Mouse (Mus musculus): ENCODE results near the gene 9930022D16Rik.

9930022D16Rik gene

DNA sequence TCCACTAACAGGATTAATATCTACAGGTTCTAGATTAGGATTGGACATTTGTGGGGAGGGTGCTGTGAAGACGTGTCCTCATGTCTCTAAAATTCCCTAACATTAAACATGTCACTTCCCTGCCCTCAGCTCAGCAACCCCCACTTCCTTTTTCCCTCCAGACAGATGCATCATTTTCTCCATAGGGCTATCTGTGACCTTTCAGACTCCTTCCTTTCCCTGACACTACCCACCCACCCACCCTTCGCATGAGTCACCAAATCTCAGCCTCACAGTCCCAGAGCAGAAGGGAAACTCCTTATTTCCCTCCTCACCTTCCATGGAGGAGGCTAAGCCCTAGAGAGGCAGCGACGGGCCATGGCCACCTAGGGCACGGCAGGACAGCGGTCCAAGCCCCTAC, at the start of gene 9930022D16Rik:
Gene 9930022D16Rik, plus strand, starts transcription at position 301 of the 400 bp plus-strand sequence.
- DNase-seq (ENCODE audit: low spot score): no peak

DNA sequence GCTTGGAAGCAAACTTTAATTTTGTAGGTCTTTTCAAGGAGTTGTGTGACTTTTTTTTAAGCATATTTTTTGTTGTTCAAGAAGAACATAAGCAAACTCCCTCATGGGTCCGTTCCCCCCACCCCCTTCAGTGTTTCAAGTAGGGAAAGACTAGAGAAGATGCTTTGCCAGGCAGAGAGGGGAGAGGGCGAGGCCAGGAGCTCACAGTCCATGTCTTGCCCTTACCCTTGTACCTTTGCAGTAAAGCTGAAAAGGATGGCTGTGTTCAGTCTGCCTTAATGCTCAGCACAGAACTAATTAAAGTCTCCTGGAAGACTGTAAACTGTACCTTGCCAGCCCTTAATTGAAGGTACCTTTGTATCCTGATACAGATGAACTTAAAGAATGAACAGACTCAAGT, 49.4 kb upstream of the 9930022D16Rik start:
- no peak for DNase-seq (ENCODE audit: low spot score)

DNA sequence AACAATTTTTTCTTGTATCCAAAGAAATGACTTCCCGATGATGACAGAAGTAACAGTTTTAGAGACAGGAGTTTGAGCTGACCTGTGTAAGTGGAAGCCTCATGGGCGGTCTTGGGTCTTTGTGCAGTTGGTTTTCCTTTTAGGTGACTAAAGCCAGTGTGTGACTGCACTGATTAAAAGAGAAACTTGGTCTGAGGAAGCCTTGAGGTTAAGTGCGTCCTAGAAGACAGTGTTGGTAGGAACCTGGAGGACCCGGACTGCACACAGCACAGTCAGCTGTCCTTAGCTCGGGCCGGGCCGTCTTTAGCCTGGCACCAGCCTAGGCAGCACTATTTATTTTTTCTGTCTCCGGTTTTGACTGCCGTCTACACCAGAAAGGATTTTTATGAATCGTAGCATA, 48.8 kb upstream of the 9930022D16Rik start:
- DNase-seq (ENCODE audit: low spot score): no peak

DNA sequence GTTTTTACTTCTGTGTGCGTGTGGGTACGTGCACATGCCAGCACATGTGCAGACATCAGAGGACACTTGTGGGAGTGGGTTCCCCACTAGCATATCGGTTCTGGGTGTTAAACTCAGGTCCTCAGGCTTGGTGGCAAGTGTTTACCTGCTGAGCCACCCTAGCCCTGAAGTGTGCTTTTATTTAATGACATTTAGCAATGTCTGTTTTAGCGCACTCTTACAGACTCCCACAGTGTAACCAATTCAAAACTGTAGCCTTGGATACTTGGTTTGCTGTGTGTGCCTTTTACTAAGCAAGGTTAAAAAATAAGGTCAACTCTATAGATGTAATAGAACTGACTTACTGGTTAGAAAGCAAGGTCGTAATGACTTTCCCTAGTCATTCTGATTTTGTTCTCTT, 47.9 kb upstream of the 9930022D16Rik start:
- no peak for DNase-seq (ENCODE audit: low spot score)

DNA sequence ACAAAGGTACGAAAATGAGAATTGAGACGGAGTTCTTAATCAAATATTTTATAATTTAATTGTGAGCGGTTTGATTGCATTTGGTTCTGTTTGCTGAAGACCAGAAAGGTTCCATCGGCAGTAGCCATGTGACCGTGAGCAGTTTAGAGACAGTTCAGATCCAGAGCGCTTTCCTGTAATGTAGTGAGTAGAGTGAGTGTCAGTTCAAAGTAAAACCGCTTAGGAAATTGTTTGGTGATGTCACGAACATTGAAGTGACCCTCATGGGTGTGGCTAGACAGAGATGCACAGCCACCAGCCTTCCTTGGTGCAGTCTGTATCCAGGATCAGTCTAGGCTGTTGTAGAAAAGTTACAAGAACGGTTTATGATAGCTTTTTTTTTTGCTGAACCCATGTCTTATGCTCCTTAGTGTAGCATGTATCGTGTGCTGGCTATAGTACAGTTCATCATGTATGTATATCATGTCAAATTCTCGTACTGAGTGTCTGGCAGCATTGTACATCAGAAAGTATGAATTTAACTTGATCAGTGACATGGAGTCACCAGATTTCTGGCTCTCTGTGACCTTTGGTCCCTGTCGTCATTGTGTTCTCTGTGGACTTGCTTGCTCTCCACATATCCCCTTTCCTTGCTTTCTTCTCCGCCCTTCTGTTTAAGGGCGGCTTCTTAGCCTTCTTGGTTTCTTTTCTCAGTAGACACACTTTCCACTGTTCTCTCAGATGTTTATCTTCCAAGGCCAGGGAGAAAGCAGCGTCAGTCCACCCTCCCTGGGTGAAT, 46.7 kb upstream of the 9930022D16Rik start:
- DNase-seq (ENCODE audit: low spot score): no peak

DNA sequence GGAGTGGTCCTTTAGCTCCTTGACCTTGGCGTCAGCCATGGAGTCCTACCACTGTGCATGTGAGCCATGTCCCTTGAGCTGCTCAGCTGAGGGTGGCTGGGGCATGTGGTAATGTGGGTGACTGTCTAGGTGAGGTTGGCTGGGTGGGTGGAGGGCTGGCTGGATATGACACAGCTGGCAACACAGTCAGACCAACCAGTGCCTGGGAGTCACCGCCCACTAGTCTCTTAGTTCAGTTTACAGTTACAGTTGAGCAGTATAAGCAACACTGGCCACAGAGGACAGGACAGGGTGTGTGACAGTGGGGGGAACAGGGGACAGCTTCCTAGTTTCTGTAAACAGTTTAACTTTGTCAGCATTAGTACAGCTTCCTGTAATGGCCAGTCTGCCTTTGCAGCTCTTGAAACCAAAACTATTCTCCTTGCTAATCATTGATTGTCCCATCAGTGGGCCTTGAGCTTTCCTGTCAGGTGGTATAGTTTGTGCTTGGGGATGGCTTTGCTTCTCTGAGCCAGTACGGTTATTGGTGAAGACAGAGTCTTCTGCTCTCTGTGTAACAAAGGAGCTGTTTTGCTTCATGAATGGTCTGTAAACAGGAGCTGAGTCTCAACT, 44.6 kb upstream of the 9930022D16Rik start:
- DNase-seq (ENCODE audit: low spot score): no peak

DNA sequence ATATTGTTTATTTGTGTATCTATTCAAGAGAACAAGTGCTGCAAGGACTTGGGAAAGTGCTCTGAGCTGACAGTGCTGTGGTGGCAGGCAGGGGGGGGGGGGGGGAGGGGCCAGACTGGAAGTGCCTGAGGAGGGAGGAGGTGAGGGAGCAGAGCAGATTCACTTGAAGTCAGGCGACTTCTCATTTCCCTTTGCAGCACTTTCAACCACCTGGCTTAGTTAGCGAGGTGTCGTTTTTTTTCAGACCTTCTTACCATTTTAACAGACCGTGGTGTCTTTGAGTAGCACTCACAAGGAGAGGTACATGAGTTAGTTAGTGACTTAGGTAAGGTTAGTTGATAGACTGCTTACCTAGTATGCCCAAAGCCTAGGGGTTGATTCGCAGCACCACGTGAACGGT, 38.3 kb upstream of the 9930022D16Rik start:
- no peak for DNase-seq (ENCODE audit: low spot score)

DNA sequence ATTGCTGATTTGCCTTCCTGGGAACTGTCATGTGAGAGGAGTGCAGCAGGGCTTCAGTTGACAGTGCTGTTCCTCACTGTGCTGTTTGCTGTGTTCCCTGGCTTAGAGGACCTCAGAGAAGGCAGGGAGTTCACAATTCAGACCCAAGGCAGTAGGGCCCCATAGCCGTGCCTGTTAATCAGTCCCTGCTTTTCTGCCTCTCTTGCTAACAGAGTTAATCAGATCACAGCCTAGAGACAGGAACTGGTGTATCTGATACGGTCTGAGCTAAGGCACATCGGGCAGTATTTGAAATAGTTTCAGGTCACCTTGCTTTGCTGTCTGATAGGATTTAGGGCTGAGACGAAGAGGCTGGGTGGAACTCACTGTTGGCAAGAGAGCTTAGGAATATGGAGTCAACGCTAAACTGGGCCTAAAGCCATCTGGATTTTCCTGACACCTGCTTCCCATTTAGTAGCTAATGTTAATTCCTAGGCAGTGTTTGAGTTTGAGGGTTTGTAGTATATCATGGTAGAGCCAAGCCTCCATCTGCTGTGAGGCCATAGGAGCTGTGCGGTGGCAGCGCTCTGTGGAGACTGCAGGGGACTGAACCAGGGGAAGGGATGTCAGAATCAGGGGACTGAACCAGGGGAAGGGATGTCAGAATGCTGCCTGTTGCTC, 37.1 kb upstream of the 9930022D16Rik start:
- DNase-seq (ENCODE audit: low spot score): no peak

DNA sequence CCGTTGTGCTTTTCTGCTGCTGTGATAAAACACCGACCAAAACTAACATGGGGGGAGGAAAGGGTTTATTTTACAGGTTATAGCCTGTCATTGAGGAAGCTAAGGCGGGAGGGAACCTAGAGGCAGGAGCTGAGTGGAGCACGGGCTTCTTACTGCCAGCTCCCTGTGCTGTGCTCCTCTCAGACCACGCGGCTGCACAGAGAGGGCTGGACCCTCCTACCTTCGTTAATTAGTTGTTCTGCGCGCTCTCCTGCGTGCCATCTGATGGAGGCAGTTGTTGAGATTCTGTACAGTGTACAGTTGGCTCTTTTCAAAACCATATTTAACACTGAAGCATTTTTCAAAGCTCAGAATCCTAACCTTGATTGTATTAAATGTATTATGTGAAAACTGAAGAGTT, 36.2 kb upstream of the 9930022D16Rik start:
- DNase-seq (ENCODE audit: low spot score): no peak

DNA sequence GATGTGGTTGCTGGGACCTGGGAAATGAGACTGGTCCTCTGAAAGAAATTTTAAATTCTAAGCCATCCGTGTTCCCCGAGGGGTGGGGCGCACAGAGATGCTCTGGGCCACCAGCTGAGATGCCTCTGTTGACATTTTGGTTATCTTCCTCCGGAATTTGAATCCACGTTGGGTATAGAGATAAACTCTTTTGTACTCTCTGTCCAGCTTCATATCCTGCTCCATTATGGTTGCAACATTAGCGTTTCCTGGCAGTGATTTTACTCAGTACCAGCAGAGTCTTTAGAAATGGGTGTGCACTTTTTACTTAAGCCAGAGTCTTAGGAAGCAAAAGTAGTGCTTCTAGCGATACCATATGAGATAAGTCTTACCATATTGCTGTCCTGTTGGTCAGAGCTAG, 35.7 kb upstream of the 9930022D16Rik start:
- DNase-seq (ENCODE audit: low spot score): no peak

DNA sequence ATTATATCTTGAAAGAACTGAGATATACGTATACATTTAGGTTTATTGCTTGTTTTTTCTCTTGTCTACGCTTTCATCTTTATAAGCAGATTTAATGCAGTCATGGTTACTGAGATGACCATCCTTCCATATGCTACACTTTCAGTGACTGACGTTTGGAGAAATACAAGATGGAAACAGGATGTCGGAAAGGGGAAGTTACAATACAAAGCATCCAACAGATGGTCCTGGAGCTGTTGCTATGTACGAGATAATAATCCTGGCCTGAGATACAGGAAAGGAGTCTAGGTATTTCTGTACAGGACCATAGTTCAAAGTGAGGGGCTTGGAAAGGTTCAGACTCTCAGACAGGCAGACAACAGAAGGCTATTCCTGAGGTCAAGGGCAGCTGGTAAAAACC, 33.1 kb upstream of the 9930022D16Rik start:
- DNase-seq (ENCODE audit: low spot score): no peak

DNA sequence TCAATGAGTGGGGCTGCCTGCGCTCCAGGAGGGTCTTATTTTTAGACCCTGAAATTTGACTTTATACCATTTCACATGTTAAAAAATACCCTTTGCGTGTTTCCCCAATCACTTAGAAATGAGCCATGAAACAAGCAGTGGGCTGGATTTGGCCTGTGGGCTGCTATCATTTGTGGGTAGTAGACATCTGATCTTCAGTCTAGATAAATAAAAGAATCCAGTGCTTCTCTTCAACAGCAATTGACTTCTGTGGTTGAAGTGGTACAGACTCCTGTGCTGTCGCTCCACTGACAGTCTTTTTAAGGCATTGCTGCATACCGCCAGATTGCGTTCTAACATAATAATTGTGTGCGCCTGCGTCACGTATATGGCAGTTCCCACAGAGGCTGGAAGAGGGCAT, 28.4 kb upstream of the 9930022D16Rik start:
- no peak for DNase-seq (ENCODE audit: low spot score)

DNA sequence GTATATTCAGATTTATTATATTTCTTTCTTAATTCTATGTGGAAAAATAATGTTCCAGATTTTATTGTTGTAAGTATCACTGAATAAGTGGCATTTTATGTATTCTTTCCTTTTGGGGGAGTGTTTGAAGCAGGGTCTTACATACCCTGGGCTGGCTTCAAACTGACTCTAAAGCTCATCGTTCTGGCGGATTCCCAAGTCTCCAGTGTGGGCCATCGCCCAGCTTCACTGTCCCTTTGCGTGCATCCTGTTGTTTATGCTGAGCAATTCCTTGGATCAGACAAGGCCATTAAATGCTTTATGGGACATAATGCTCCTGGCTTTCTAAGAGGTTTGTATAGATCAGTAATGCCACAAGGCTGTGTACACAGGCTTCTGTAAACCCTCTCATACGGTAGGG, 24.7 kb upstream of the 9930022D16Rik start:
- DNase-seq (ENCODE audit: low spot score): no peak

DNA sequence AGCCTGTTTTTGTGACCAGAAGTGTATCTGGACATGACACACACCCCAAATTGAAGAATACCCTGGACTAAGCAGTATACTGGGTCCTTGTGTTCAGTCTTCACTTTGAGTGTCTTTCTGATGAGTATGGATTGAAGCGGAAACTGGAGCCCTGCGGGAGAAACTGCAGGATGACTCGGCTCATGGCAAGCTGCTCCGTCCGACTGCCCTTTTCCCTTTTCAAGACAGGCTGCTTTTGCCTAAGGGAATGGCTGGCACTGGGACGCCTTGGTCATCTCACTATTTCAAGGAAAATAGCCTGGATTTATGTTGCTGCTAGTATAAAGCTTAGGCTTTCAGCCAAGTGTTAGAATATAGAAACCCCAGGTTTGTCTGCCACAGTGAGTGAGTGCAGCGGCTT, 22.5 kb upstream of the 9930022D16Rik start:
- DNase-seq (ENCODE audit: low spot score): no peak

DNA sequence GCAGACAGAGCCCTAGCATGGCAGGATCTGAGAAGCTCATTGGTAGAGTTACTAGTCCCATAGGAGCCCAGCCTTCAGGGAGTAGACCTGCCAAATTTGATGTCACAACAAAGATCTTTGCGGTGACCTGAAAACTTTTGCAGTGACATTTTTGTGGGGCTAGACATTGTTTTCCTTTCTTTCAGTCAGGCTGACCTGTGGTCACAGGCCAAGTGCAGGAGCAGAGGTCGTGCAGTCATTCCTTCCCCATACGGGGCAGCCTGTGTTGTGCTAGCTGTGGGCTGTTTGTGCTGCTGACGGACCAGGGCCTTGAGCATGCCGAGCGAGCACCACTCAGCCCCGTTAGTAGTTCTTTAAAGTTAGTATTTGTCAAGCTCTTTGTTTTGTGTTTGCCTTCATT, 22.0 kb upstream of the 9930022D16Rik start:
- no peak for DNase-seq (ENCODE audit: low spot score)

DNA sequence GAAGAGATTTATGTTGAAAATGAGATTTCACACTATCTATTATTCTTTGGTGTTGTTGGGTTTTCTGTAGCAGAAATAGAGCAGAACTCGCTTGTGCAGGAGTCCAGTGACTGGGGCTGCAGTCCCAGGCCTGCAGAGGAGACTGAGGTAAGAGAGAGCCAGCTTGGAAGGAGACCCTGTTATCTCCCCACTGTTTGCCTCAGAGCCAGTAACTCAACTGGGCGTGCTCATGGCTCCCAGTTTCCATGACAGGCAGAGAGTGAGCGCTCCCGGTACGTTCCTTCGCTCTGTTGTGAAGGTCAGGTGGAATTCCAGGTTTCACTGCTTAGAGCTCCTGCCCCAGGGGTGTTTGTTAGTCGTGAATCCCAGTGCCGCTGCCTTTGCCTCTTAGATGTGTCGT, 21.1 kb upstream of the 9930022D16Rik start:
- DNase-seq (ENCODE audit: low spot score): no peak

DNA sequence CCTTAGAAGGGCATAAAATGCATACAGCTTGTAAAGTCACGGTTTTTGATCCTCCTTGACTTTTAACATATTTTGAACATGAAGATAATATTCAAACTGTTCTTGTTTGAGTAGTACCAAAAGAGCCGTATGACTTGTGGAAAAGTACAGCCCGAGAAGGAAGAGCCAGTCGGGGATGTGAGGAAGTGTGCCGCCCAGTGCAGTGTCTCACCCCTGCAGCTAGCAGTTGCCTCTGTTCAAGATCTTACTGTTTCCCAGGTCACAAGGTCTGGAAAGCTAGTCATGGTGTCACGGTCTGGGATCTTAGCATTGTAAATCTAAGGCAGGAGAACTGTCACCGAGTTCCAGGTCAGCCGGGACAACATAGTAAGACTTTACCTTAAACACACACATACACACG, 19.0 kb upstream of the 9930022D16Rik start:
- no peak for DNase-seq (ENCODE audit: low spot score)

DNA sequence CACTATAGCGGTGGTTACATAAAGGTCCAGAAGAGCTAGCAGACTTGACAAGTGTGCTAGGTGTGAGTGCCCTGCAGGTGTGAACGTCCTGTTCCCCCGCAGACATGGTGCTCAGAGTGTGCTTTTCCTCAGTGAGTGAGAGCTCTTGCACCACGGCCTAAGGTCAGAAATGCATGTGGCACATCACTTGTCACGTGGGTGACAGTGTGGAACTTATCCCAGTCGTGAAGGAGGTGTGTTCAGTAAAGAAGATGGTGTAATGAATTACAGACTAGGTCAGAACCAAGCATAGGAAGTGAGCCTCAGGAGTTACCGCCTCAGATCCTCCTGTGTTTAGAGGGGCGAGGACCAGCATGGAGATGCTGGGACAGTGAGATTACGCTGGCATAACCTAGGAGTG, 18.4 kb upstream of the 9930022D16Rik start:
- DNase-seq (ENCODE audit: low spot score): no peak

DNA sequence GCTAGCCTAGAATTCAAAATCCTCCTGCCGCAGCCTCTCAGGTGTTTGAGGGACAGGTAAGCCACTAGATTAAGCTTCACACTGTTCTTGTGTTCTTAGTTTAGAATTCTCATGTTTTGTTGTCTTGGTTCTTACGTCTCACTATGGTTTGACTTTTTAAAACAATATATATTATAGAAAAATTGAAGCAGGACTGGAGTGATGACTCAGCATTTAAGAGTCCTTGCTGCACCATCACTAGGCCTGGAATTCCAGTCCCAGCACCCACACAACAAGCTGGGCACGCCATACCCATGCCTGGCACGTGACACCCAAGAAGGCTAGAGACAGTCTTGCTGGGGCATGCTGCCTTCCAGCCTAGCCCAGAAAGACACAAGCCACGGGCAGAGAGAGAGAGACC, 7.3 kb upstream of the 9930022D16Rik start:
- no peak for DNase-seq (ENCODE audit: low spot score)

DNA sequence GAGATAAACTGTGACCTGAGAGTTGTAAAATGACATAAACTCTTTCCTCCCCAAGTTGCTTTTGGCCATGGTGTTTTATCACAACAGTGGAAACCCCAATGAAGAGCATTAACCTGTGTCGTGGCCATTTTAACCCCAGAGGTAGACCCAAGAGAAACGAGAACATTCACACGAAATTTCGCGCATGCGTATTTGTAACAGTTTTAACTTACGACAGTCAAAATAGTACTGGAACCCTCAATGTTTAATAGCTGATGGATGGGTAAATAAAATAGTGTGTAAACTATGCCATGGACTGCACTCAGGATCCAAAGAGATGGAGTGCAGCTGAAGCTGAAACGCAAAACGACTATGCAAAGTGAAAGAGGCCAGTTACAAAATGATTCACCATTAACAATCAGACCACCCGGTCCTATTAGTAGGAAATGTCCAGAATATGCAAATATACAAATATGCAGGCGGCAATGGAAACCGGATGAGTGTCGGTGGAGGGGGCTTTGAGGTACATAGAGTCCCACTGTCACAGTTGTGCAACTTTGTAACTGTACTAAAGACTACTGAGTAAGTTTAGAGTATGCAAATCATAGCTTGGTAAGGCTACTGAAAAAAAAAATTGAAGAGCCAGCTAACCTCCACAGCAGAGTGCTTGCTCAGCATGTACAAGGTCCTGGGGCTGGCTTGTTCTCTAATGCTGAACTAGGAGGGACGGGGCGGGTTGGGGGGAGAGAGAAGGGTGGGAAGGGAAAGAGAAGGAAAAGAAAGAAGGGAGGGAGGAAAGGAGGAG, 3.3 kb upstream of the 9930022D16Rik start:
- DNase-seq (ENCODE audit: low spot score): no peak

DNA sequence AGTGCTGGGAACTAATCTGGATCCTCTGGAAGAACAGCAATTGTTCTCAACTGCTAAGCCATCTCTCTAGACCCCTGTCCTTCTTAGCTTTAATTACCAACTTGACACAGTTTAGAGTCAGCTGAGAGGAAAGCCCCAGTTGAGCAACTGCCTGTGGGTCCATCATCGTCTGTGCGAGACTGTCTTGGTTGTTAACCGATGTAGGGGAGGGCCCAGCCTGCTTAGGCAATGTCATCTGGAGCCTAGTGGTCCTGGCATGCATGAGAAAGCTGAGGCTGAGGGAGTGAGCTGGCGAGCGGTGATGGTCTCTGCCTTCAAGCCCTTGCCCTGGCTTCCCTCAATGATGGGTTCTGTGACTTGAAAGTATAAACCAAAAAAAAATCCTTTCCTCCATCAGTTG, 1.1 kb downstream of the 9930022D16Rik start:
- DNase-seq (ENCODE audit: low spot score): no peak

DNA sequence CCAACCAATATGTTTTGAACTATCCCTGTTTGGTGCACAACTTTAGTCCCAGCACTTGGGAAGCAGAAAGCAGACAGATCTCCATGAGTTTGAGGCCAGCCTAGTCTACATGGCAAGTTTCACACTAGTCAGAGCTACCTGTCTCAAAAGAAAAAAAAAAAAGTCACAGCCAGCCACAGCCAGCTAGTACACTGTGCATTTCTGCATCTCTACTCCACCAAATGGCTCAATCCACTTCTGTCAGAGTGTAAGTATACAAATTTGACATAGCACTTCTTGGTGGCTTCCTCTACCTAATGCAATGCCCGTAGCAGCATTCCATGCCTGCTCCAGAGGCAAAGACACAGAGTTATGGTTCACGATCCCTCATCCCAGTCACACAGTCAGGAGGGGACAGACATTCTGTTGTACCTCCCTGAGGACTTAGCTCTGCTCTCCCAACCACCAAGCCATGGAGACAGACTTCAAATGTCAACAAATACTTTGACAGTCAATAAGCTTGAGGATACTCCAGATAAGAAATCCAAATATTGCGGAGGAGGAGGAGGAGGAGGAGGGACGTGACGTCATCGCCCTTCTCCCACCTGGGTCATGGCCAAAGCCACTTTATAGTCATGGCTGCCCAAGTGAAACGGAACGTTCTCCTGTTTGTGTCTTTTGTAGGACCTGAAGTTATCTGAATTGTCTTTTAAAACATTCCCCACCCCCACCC, 3.1 kb downstream of the 9930022D16Rik start:
- no peak for DNase-seq (ENCODE audit: low spot score)
